Mouse (Mus musculus) heart, adult 2 months (tissue): ENCODE measurements around the gene Mgp.

Experiments used
- CTCF ChIP-seq: fragments of 200-600 bp; IDR thresholded peaks from 2 replicates; pipeline ENCODE4 v1.8.1; 2022; ENCODE audit warnings: antibody characterized with exemption, mild to moderate bottlenecking, moderate library complexity
- POLR2A ChIP-seq: fragments of 200-500 bp; IDR thresholded peaks from 2 replicates; pipeline ENCODE4 v1.6.1; 2011; ENCODE audit warnings: mild to moderate bottlenecking, low read depth, low read length, control low read depth; ENCODE audit not compliant: insufficient read depth

DNA sequence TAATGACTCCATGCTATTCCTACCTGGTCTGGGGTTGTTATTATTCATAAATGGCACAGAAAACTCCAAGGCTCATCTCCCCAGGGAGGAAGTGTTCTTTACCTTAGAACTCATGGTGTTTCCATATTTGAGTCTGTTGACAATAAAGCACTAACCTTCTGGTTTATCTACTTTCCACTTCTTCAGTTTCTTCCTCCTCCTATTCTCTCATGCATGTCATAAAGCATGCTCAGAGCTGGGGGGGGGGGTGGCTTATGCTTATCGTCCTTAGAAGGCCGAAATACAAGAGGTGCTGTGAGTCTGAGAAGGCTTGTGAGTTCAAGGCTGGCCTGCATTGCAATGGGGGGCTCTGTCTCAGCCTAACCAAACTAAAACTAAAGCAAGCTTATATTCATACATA lies 20.4 kb downstream of the Mgp start:
- TF ChIP-seq CTCF (no peak), POLR2A (no peak)
